20 mouse cellular contexts compared by ENCODE assay signal in the genomic region with DNA sequence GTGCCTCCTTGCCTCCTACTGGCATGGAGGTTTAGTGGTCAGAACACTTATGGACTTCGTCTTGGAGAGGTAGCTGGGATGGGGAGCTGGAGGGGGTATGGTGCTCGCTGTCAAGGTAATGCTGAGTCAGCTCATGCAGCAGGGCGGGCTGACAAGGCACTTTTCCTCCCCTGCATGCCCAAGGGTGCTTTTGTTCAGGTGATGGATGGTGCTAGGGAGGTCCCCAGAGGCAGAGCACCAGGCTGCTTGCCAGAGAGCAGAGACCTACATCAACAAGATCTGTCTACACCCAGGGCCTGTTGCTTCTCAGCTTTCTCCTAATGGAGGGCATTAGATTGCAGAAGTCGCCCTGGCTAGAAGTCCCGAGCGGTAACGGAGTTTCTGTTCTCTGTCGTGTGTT.
DNase-seq lines count a peak whose midpoint lies in the region; ATAC-seq and TF ChIP-seq lines count a peak whose summit lies in the region.
"Had no signal": no experiment of that assay in that cellular context is flagged by ENCODE, and none has a peak within 500 bp of the region (broad histone marks: within the 10 kb centered on the region; RNA-seq: fewer than 3 reads in every experiment).

No protein-coding gene starts in this region.

- intact Hi-C loops in left cerebral cortex, postnatal 10 days (cut with DNase I): no loop called here

- no peaks in the 10 kb centered on the region for H3K36me3 ChIP-seq in kidney, embryonic 15.5 days
- H3K36me3 ChIP-seq in ES-E14 (ENCODE audit: control insufficient read depth, insufficient read depth, low read length, poor library complexity, severe bottlenecking): no peaks in the 10 kb centered on the region
- no peaks in the 10 kb centered on the region for H3K36me3 ChIP-seq in forebrain, embryonic 11.5 days (ENCODE audit: control insufficient read depth, insufficient read depth, low read length)
- H3K36me3 ChIP-seq: forebrain, embryonic 15.5 days; heart, embryonic 13.5 days; liver, embryonic 12.5 days had no signal

- H3K9me3 ChIP-seq in kidney, embryonic 15.5 days (replicated peaks): no peaks in the 10 kb centered on the region
- no peaks in the 10 kb centered on the region for H3K9me3 ChIP-seq in ES-E14 (ENCODE audit: control insufficient read depth, insufficient read depth, low read depth, low read length)
- H3K9me3 ChIP-seq in forebrain, embryonic 11.5 days (ENCODE audit: control insufficient read depth, low read length): no peaks in the 10 kb centered on the region
- H3K9me3 ChIP-seq: forebrain, embryonic 15.5 days; heart, embryonic 13.5 days; liver, embryonic 12.5 days had no signal

- H3K9ac ChIP-seq in kidney, embryonic 15.5 days: no peak overlapping the region
- H3K9ac ChIP-seq in ES-E14 (ENCODE audit: insufficient read depth, low read depth, low read length, poor library complexity, severe bottlenecking): no peak overlapping the region
- H3K9ac ChIP-seq in forebrain, embryonic 11.5 days (ENCODE audit: low read length): no peak overlapping the region
- H3K9ac ChIP-seq: forebrain, embryonic 15.5 days; heart, embryonic 13.5 days; liver, embryonic 12.5 days; lung, embryonic 14.5 days had no signal

- 50% methylated on average over 8 of the region's 8 CpGs for WGBS in kidney, embryonic 15.5 days
- 90% methylated on average over 8 of the region's 8 CpGs for WGBS in forebrain, embryonic 11.5 days

- ATAC-seq in kidney, embryonic 15.5 days (replicated peaks; ENCODE audit: low FRiP score): 0 out of 2 replicates have a peak, but pooled peaks have one; percentile 17
- ATAC-seq in megakaryocyte, adult 5-6 weeks (ENCODE audit: poor library complexity, severe bottlenecking): peak; percentile 52
- ATAC-seq in forebrain, embryonic 11.5 days (replicated peaks; ENCODE audit: low FRiP score): no peak
- ATAC-seq: forebrain, embryonic 15.5 days; intestine, postnatal 0 days; liver, embryonic 12.5 days had no signal

- peaks cover 8% of the 10 kb centered on the region; the same call in 1 of the 2 replicates for H3K4me1 ChIP-seq in kidney, embryonic 15.5 days
- no peaks in the 10 kb centered on the region for H3K4me1 ChIP-seq in ES-E14 (ENCODE audit: control insufficient read depth in 2 of 2, insufficient read depth in 2 of 2, low read length in 2 of 2, poor library complexity in 1 of 2)
- no peaks in the 10 kb centered on the region for H3K4me1 ChIP-seq in forebrain, embryonic 11.5 days (replicated peaks; ENCODE audit: control insufficient read depth, insufficient read depth, low read length)
- H3K4me1 ChIP-seq: liver, embryonic 12.5 days had no signal

- no peaks in the 10 kb centered on the region for H3K27me3 ChIP-seq in kidney, embryonic 15.5 days
- H3K27me3 ChIP-seq in forebrain, embryonic 11.5 days (ENCODE audit: control insufficient read depth, insufficient read depth, low read length): no peaks in the 10 kb centered on the region
- H3K27me3 ChIP-seq: forebrain, embryonic 15.5 days; heart, embryonic 13.5 days; liver, embryonic 12.5 days had no signal

- H3K4me3 ChIP-seq in kidney, embryonic 15.5 days (replicated peaks): no peak overlapping the region
- H3K4me3 ChIP-seq in ES-E14 (ENCODE audit: insufficient read depth in 1 of 2, low read depth in 1 of 2, low read length in 2 of 2, poor library complexity in 1 of 2, severe bottlenecking in 1 of 2): no peak overlapping the region
- no peak overlapping the region for H3K4me3 ChIP-seq in forebrain, embryonic 11.5 days (ENCODE audit: low read depth, low read length)
- H3K4me3 ChIP-seq: forebrain, embryonic 15.5 days; heart, embryonic 13.5 days; liver, embryonic 12.5 days had no signal

- in situ Hi-C loops in ES-E14 (cut with MboI; ENCODE audit: low sequenced_read_pairs in 2 of 2, unreplicated experiment in 2 of 2): no loop called here

- no peak for DNase-seq in kidney, postnatal 10 days
- no peak for DNase-seq in ES-E14 (ENCODE audit: low read depth, low spot score)
- DNase-seq in brain, embryonic 14.5 days (ENCODE audit: low read depth): peak; percentile 21
- DNase-seq in forebrain, embryonic 11.5 days (ENCODE audit: low spot score): no peak
- no peak for DNase-seq in left cerebral cortex, postnatal 10 days (ENCODE audit: extremely low spot score in 1 of 2, low spot score in 2 of 2)
- DNase-seq: adrenal gland, postnatal 25 days; cerebellum, adult 9-10 months; heart, adult 11 months; heart, postnatal 4 days; lung, embryonic 14.5 days; midbrain, embryonic 14.5 days; right cerebral cortex, postnatal 4 days; thymus, postnatal 36 days had no signal

- H3K4me2 ChIP-seq in kidney, embryonic 15.5 days: no peak overlapping the region
- H3K4me2 ChIP-seq in forebrain, embryonic 11.5 days (ENCODE audit: low read depth, low read length, severe bottlenecking): no peak overlapping the region
- H3K4me2 ChIP-seq: forebrain, embryonic 15.5 days; heart, embryonic 13.5 days; liver, embryonic 12.5 days; lung, embryonic 14.5 days had no signal

- no peak for TF ChIP-seq CTCF in brain, embryonic 14.5 days (IDR thresholded peaks at IDR 0.05; ENCODE audit: borderline replicate concordance, extremely low read depth, insufficient read depth, insufficient read length)

- TF ChIP-seq POLR2A in brain, embryonic 14.5 days (IDR thresholded peaks at IDR 0.05; ENCODE audit: borderline replicate concordance, extremely low read depth, insufficient read depth, insufficient read length, poor library complexity, severe bottlenecking): no peak

- H3K27ac ChIP-seq in kidney, embryonic 15.5 days: no peak overlapping the region
- no peak overlapping the region for H3K27ac ChIP-seq in ES-E14 (ENCODE audit: insufficient read depth, low read depth, low read length, poor library complexity, severe bottlenecking)
- no peak overlapping the region for H3K27ac ChIP-seq in forebrain, embryonic 11.5 days (ENCODE audit: low read depth, low read length)
- H3K27ac ChIP-seq: forebrain, embryonic 15.5 days; heart, embryonic 13.5 days; liver, embryonic 12.5 days; macrophage had no signal

TF ChIP-seq in ES-E14, 5 proteins besides CTCF, POLR2A, EP300 and RAD21:
- no peak for TF ChIP-seq ZC3H11A (IDR thresholded peaks at IDR 0.05; ENCODE audit: borderline replicate concordance, low read depth, low read length)
- TF ChIP-seq MAFK (IDR thresholded peaks at IDR 0.05; ENCODE audit: insufficient read depth, low read depth, low read length): peak; percentile 70
